Mouse (Mus musculus) G1E (cell line): ENCODE data around the gene Gab2. TPM values are rescaled to one million over a fixed set of nuclear protein-coding genes. Genes with fewer than 3 reads are reported as not detected.
A peak's percentile ranks its signal among the peaks of the same experiment; 100 is the strongest.

Experiments used
- ATAC-seq: 2 replicates; pipeline ENCODE4 v1.8.0; 2016; ENCODE audit warnings: mild to moderate bottlenecking; ENCODE audit not compliant: insufficient number of reproducible peaks, poor library complexity, low FRiP score, severe bottlenecking; ENCODE audit errors: extremely low read depth
- DNase-seq: peaks from one replicate; pipeline ENCODE4 v3.0.0; 2012; ENCODE audit warnings: low spot score
- H3K27me3 ChIP-seq: 2 replicates; pipeline ENCODE4 v1.6.1; 2012; ENCODE audit warnings: mild to moderate bottlenecking, low read length, inconsistent platforms; ENCODE audit not compliant: insufficient read depth
- H3K36me3 ChIP-seq: replicated peaks from 2 replicates; pipeline ENCODE3; 2012; ENCODE audit warnings: mild to moderate bottlenecking, inconsistent platforms
- H3K4me1 ChIP-seq: 2 replicates; pipeline ENCODE4 v1.6.1; 2012; ENCODE audit warnings: low read depth, low read length, inconsistent platforms, mixed read lengths; ENCODE audit not compliant: insufficient read depth
- H3K4me3 ChIP-seq: 2 replicates; pipeline ENCODE4 v1.5.1; 2012; ENCODE audit warnings: low read depth, mild to moderate bottlenecking, inconsistent platforms, low read length, moderate library complexity, mixed read lengths
- H3K9me3 ChIP-seq: replicated peaks from 2 replicates; pipeline ENCODE4 v1.6.1; 2012; ENCODE audit warnings: inconsistent platforms
- CTCF ChIP-seq: IDR thresholded peaks from 2 replicates; pipeline ENCODE4 v1.5.1; 2012; ENCODE audit warnings: low read depth, low read length, inconsistent platforms, mixed read lengths
- GATA1 ChIP-seq: IDR thresholded peaks from 2 replicates; pipeline ENCODE4 v1.6.1; 2012; ENCODE audit warnings: borderline replicate concordance, low read length, inconsistent platforms, mixed read lengths
- GATA2 ChIP-seq: IDR thresholded peaks from 2 replicates; pipeline ENCODE4 v1.6.1; 2012; ENCODE audit warnings: low read depth, low read length, inconsistent platforms, borderline replicate concordance
- POLR2AphosphoS5 ChIP-seq: IDR thresholded peaks from 2 replicates; pipeline ENCODE4 v1.6.1; 2012; ENCODE audit warnings: low read depth, low read length, inconsistent platforms; ENCODE audit not compliant: insufficient replicate concordance
- TAL1 ChIP-seq: conservative IDR thresholded peaks from 2 replicates; pipeline ENCODE4 v1.6.1; 2012; ENCODE audit warnings: low read depth, low read length, inconsistent platforms, mixed read lengths
- polyA plus RNA-seq: library from polyadenylated mRNA; stranded (reverse); fragments of >175 nt; gene quantifications from 2 replicates; pipeline ENCODE4 v1.2.3, GENCODE M21; 2012
- total RNA-seq, 2 experiments: library from RNA; stranded (forward) in 1 of 2; stranded (reverse) in 1 of 2; fragments of 200-1000 nt in 1 of 2; fragments of >200 nt in 1 of 2; fragmentation: Nextera tagmentation in 1 of 2; gene quantifications; 2 replicates each; pipeline ENCODE4 v1.2.3; 2014 to 2017

Gene Gab2
- total and polyA plus RNA-seq, 3 experiments, result 13.2 to 80.3 (median 22.7) TPM

- no peak for TF ChIP-seq CTCF
- no peak for TF ChIP-seq POLR2AphosphoS5
- TF ChIP-seq GATA2, result no peak
- H3K36me3 ChIP-seq, result peaks cover 31% of the 10 kb centered on the region
- no peak overlapping the region for H3K4me3 ChIP-seq
- H3K4me1 ChIP-seq, result peaks cover 39% of the 10 kb centered on the region
- no peak for ATAC-seq
- H3K9me3 ChIP-seq, result no peaks in the 10 kb centered on the region
- no peaks in the 10 kb centered on the region for H3K27me3 ChIP-seq
- no peak for DNase-seq
Measured at GRCm38 (mm10) chr7:97271068-97271467, 189.7 kb downstream of the Gab2 start.

- no peak for ATAC-seq
- Histone ChIP-seq H3K9me3 (no peaks in the 10 kb centered on the region), H3K4me3 (no peak overlapping the region), H3K27me3 (no peaks in the 10 kb centered on the region), H3K36me3 (peaks cover 67% of the 10 kb centered on the region), H3K4me1 (peaks cover 43% of the 10 kb centered on the region)
- DNase-seq, result no peak
- no peak for TF ChIP-seq TAL1
- no peak for TF ChIP-seq CTCF
- TF ChIP-seq POLR2AphosphoS5, result no peak
- no peak for TF ChIP-seq GATA1
- TF ChIP-seq GATA2, result no peak
Measured at GRCm38 (mm10) chr7:97296986-97297385, 215.6 kb downstream of the Gab2 start.

- H3K36me3 ChIP-seq, result peaks cover 67% of the 10 kb centered on the region
- ATAC-seq, result peak; percentile 45; the same call in 1 of the 2 replicates
- H3K4me1 ChIP-seq, result peaks cover 38% of the 10 kb centered on the region
- no peak for TF ChIP-seq GATA2
- no peak for TF ChIP-seq GATA1
- TF ChIP-seq TAL1, result no peak
- TF ChIP-seq CTCF, result peak; percentile 72
- no peak for TF ChIP-seq POLR2AphosphoS5
- no peaks in the 10 kb centered on the region for H3K9me3 ChIP-seq
- DNase-seq, result no peak
- no peaks in the 10 kb centered on the region for H3K27me3 ChIP-seq
- no peak overlapping the region for H3K4me3 ChIP-seq
Measured at GRCm38 (mm10) chr7:97297466-97297865, 216.1 kb downstream of the Gab2 start.

DNA sequence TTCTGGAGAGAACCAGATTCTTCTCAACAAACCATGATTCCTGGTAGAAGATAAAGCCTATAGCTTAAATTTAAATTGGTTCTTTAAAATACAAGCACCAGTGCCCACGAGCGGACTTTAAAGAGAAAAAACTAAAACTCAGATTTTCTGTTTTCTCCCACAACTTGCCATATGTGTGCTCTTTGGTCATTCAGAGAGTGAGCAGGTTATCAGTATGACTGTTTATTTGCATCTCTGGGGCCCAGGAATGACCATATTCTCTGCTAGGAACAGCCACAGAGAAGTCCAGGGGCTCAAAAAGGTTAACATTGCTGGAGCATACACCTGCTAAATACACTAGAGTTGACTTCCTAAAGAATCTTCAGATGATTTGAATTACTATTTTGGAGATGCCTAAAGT lies 216.9 kb downstream of the Gab2 start:
- Histone ChIP-seq H3K4me1 (peaks cover 34% of the 10 kb centered on the region), H3K36me3 (peaks cover 70% of the 10 kb centered on the region), H3K4me3 (no peak overlapping the region), H3K9me3 (no peaks in the 10 kb centered on the region), H3K27me3 (no peaks in the 10 kb centered on the region)
- TF ChIP-seq TAL1, result no peak
- no peak for TF ChIP-seq CTCF
- TF ChIP-seq POLR2AphosphoS5, result no peak
- no peak for DNase-seq
- no peak for ATAC-seq

GRCm38 (mm10) chr7:97298943-97299342 lies 217.6 kb downstream of the Gab2 start:
- Histone ChIP-seq H3K4me3 (no peak overlapping the region), H3K27me3 (no peaks in the 10 kb centered on the region), H3K9me3 (no peaks in the 10 kb centered on the region), H3K4me1 (peaks cover 34% of the 10 kb centered on the region), H3K36me3 (peaks cover 74% of the 10 kb centered on the region)
- no peak for TF ChIP-seq GATA2
- no peak for TF ChIP-seq GATA1
- no peak for TF ChIP-seq POLR2AphosphoS5
- TF ChIP-seq CTCF, result no peak
- TF ChIP-seq TAL1, result no peak
- DNase-seq, result no peak
- ATAC-seq, result no peak

- TF ChIP-seq TAL1, result no peak
- TF ChIP-seq POLR2AphosphoS5, result no peak
- TF ChIP-seq GATA1, result no peak
- TF ChIP-seq GATA2, result no peak
- TF ChIP-seq CTCF, result no peak
- DNase-seq, result no peak
- peaks cover 34% of the 10 kb centered on the region for H3K4me1 ChIP-seq
- H3K27me3 ChIP-seq, result no peaks in the 10 kb centered on the region
- no peaks in the 10 kb centered on the region for H3K9me3 ChIP-seq
- H3K36me3 ChIP-seq, result peaks cover 90% of the 10 kb centered on the region
- ATAC-seq, result no peak
- no peak overlapping the region for H3K4me3 ChIP-seq
Measured at GRCm38 (mm10) chr7:97300914-97301313, 219.5 kb downstream of the Gab2 start.

- Histone ChIP-seq H3K9me3 (no peaks in the 10 kb centered on the region), H3K4me1 (peaks cover 34% of the 10 kb centered on the region), H3K36me3 (peaks cover 94% of the 10 kb centered on the region), H3K27me3 (no peaks in the 10 kb centered on the region), H3K4me3 (no peak overlapping the region)
- DNase-seq (no peak), ATAC-seq (no peak)
- TF ChIP-seq GATA1, result no peak
- no peak for TF ChIP-seq CTCF
- no peak for TF ChIP-seq GATA2
- TF ChIP-seq POLR2AphosphoS5, result no peak
- TF ChIP-seq TAL1, result no peak
Measured at GRCm38 (mm10) chr7:97301321-97301720, 219.9 kb downstream of the Gab2 start.
